Mouse (Mus musculus) myocyte (in vitro differentiated cells): ENCODE measurements at regions not wholly inside any gene's neighbourhood (a gene's known extent, or its start where the extent isn't known, plus 50 kb on each side); places are given as distances from the start of the nearest gene placed in this dataset.
A peak's percentile ranks its signal among the peaks of the same experiment; 100 is the strongest.

Source experiments
- H3K27me3 ChIP-seq: one replicate; pipeline ENCODE4 v1.6.1; 2011; ENCODE audit not compliant: control insufficient read depth, insufficient read depth, insufficient read length
- H3K36me3 ChIP-seq: one replicate; pipeline ENCODE4 v1.6.1; 2011; ENCODE audit not compliant: control insufficient read depth, insufficient read depth
- H3K4me2 ChIP-seq: one replicate; pipeline ENCODE4 v1.6.1; 2011; ENCODE audit warnings: low read depth, control low read depth
- H3K4me3 ChIP-seq: one replicate; pipeline ENCODE4 v1.5.1; 2011; ENCODE audit warnings: mild to moderate bottlenecking, control low read depth, moderate library complexity
- H3K79me2 ChIP-seq: one replicate; pipeline ENCODE4 v1.6.1; 2011; ENCODE audit not compliant: control insufficient read depth, insufficient read depth
- H3ac ChIP-seq: one replicate; pipeline ENCODE4 v1.6.1; 2011; ENCODE audit not compliant: control insufficient read depth, insufficient read length
- CEBPB ChIP-seq: IDR thresholded peaks from 2 replicates; pipeline ENCODE4 v1.6.1; 2011; ENCODE audit warnings: mild to moderate bottlenecking, moderate library complexity; ENCODE audit not compliant: poor library complexity, insufficient read depth, severe bottlenecking
- E2F4 ChIP-seq: IDR thresholded peaks from one replicate; pipeline ENCODE4 v1.6.1; 2011; ENCODE audit warnings: mild to moderate bottlenecking, control low read depth, moderate library complexity; ENCODE audit not compliant: insufficient read depth
- MAX ChIP-seq: IDR thresholded peaks from one replicate; pipeline ENCODE4 v1.6.1; 2011; ENCODE audit warnings: low read depth, mild to moderate bottlenecking, control low read depth
- MYOD1 ChIP-seq, 3 experiments: IDR thresholded peaks; one replicate each; pipeline ENCODE4 v1.6.1; 2011; ENCODE audit warnings: control low read depth in 2 of 3, low read depth in 2 of 3, mild to moderate bottlenecking in 2 of 3, moderate library complexity in 1 of 3; ENCODE audit not compliant: insufficient read length in 2 of 3, control insufficient read depth in 1 of 3
- MYOG ChIP-seq, 3 experiments: IDR thresholded peaks; one replicate each; pipeline ENCODE4 v1.6.1; 2011; ENCODE audit warnings: control low read depth in 2 of 3, low read depth in 2 of 3, mild to moderate bottlenecking in 2 of 3; ENCODE audit not compliant: insufficient read length in 2 of 3, control insufficient read depth in 1 of 3, insufficient read depth in 1 of 3
- POLR2A ChIP-seq: IDR thresholded peaks from one replicate; pipeline ENCODE4 v1.6.1; 2011; ENCODE audit warnings: low read depth, mild to moderate bottlenecking, control low read depth, moderate library complexity; ENCODE audit not compliant: insufficient read length
- POLR2AphosphoS2 ChIP-seq: IDR thresholded peaks from one replicate; pipeline ENCODE4 v1.6.1; 2011; ENCODE audit warnings: low read depth, control low read depth; ENCODE audit not compliant: insufficient read length
- REST ChIP-seq: IDR thresholded peaks from one replicate; pipeline ENCODE4 v1.6.1; 2011; ENCODE audit warnings: mild to moderate bottlenecking, control low read depth, moderate library complexity; ENCODE audit not compliant: insufficient read depth, insufficient read length
- SRF ChIP-seq: IDR thresholded peaks from one replicate; pipeline ENCODE4 v1.6.1; 2011; ENCODE audit warnings: low read depth; ENCODE audit not compliant: control insufficient read depth, insufficient read length
- TCF12 ChIP-seq: IDR thresholded peaks from one replicate; pipeline ENCODE4 v1.6.1; 2011; ENCODE audit warnings: mild to moderate bottlenecking, control low read depth; ENCODE audit not compliant: poor library complexity, insufficient read depth, severe bottlenecking
- TCF3 ChIP-seq: IDR thresholded peaks from one replicate; pipeline ENCODE4 v1.6.1; 2011; ENCODE audit warnings: low read depth, control low read depth; ENCODE audit not compliant: insufficient read length
- USF1 ChIP-seq: IDR thresholded peaks from one replicate; pipeline ENCODE4 v1.6.1; 2011; ENCODE audit warnings: low read depth, mild to moderate bottlenecking, control low read depth, moderate library complexity

DNA sequence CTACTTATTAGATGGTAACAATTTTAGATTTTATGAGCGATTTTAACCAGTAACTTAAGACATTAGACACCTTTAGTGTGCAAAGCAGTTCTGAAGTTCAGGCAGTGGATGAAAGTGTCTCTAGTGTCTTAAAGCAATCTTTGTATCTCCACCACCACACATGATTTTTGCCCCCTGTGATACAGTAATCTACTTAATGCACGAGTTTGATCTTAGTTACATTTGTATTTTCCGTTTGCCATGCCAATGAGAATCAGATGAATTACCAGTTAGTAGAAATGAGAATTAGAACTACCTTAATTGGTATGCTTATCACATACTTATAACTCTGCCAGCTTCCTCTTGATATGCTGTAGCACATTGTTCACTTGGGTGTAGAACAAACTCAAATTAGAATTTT, 99.9 kb downstream of the Gm11146 start:
- Histone ChIP-seq H3K79me2 (peaks cover 29% of the 10 kb centered on the region), H3K4me3 (peak overlapping the region; percentile 39), H3K4me2 (peak overlapping the region; percentile 77), H3K27me3 (no peaks in the 10 kb centered on the region), H3K36me3 (no peaks in the 10 kb centered on the region), H3ac (no peak overlapping the region)
- no peak for TF ChIP-seq REST
- TF ChIP-seq TCF3 = no peak
- no peak for TF ChIP-seq POLR2AphosphoS2
- TF ChIP-seq USF1 = no peak
- TF ChIP-seq MYOD1 (IDR thresholded peaks at IDR 0.05; ENCODE audit: control insufficient read depth in 1 of 3, insufficient read length in 2 of 3, low read depth in 2 of 3) = no peak
- no peak for TF ChIP-seq MAX
- TF ChIP-seq SRF = no peak
- TF ChIP-seq MYOG (IDR thresholded peaks at IDR 0.05; ENCODE audit: control insufficient read depth in 1 of 3, insufficient read depth in 1 of 3, insufficient read length in 2 of 3, low read depth in 2 of 3) = no peak
- TF ChIP-seq POLR2A = no peak
- TF ChIP-seq CEBPB = no peak
- no peak for TF ChIP-seq E2F4
- TF ChIP-seq TCF12 = no peak

GRCm38 (mm10) chr16:77500981-77501380, 100.9 kb downstream of the Gm11146 start:
- peak overlapping the region; percentile 39 for H3K4me3 ChIP-seq
- no peak overlapping the region for H3ac ChIP-seq
- H3K4me2 ChIP-seq = peak overlapping the region; percentile 77
- H3K27me3 ChIP-seq = no peaks in the 10 kb centered on the region
- no peaks in the 10 kb centered on the region for H3K36me3 ChIP-seq
- no peak for TF ChIP-seq MAX
- no peak for TF ChIP-seq E2F4
- TF ChIP-seq REST = no peak
- TF ChIP-seq TCF12 = no peak
- no peak for TF ChIP-seq POLR2AphosphoS2
- no peak for TF ChIP-seq MYOD1 (IDR thresholded peaks at IDR 0.05; ENCODE audit: control insufficient read depth in 1 of 3, insufficient read length in 2 of 3, low read depth in 2 of 3)
- TF ChIP-seq POLR2A = no peak
- no peak for TF ChIP-seq TCF3
- no peak for TF ChIP-seq SRF
- no peak for TF ChIP-seq MYOG (IDR thresholded peaks at IDR 0.05; ENCODE audit: control insufficient read depth in 1 of 3, insufficient read depth in 1 of 3, insufficient read length in 2 of 3, low read depth in 2 of 3)
- no peak for TF ChIP-seq USF1
- no peak for TF ChIP-seq CEBPB
- H3K79me2 ChIP-seq = peaks cover 27% of the 10 kb centered on the region

GRCm38 (mm10) chr16:77500413-77500812, 101.5 kb downstream of the Gm11146 start:
- Histone ChIP-seq H3K4me2 (peak overlapping the region; percentile 77), H3K36me3 (no peaks in the 10 kb centered on the region), H3K79me2 (peaks cover 21% of the 10 kb centered on the region), H3K4me3 (peak overlapping the region; percentile 39), H3ac (no peak overlapping the region), H3K27me3 (no peaks in the 10 kb centered on the region)
- no peak for TF ChIP-seq SRF
- no peak for TF ChIP-seq POLR2AphosphoS2
- TF ChIP-seq MAX = no peak
- TF ChIP-seq POLR2A = no peak
- no peak for TF ChIP-seq TCF12
- no peak for TF ChIP-seq USF1
- TF ChIP-seq CEBPB = no peak
- no peak for TF ChIP-seq MYOD1 (IDR thresholded peaks at IDR 0.05; ENCODE audit: control insufficient read depth in 1 of 3, insufficient read length in 2 of 3, low read depth in 2 of 3)
- no peak for TF ChIP-seq MYOG (IDR thresholded peaks at IDR 0.05; ENCODE audit: control insufficient read depth in 1 of 3, insufficient read depth in 1 of 3, insufficient read length in 2 of 3, low read depth in 2 of 3)
- no peak for TF ChIP-seq E2F4
- no peak for TF ChIP-seq TCF3
- no peak for TF ChIP-seq REST

DNA sequence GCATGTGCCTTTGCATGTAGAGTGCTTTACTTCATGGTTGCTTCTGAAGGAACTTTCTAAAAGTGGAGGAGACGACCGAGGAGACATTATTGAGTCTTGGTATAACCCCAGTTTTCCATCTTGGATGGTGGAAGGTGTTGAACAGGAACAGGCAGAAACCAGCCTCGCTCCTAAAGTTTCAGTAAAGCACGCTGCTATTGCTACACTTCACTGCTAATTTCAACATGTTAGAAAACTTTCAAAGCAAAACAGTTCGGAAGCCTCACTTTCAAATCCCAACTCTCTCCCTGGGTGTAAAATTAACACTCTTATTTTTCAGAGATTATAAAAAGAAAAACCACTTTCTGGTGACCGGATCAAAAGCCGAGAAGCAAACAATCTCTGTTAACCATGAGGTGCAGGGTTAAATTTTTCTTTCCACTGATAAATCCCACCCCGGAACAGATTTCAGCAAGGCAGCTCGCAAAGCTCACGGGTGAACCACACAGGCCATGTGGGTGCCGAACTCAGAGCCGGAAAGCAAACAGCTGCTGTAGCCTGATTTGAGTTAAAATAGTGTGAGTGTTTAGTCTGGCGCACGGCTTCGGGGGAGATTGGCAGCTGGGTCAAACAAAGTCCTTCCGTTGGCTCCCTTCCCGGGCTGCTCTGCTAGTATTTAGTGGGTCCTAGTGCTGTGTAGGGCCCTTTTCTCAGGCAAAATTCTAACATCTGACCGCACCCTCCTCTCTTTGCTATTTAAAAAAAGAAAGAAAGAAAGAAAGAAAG, 102.2 kb downstream of the Gm11146 start:
- H3K4me3 ChIP-seq = peak overlapping the region; percentile 39
- no peak overlapping the region for H3ac ChIP-seq
- no peaks in the 10 kb centered on the region for H3K27me3 ChIP-seq
- H3K4me2 ChIP-seq = peak overlapping the region; percentile 77
- H3K79me2 ChIP-seq = peaks cover 16% of the 10 kb centered on the region
- H3K36me3 ChIP-seq = no peaks in the 10 kb centered on the region
- TF ChIP-seq SRF (no peak), POLR2A (peak; percentile 34), POLR2AphosphoS2 (no peak), MYOG (IDR thresholded peaks at IDR 0.05; ENCODE audit: control insufficient read depth in 1 of 3, insufficient read depth in 1 of 3, insufficient read length in 2 of 3, low read depth in 2 of 3) (peak; percentile 58 to 86 (median 60)), REST (no peak), MYOD1 (IDR thresholded peaks at IDR 0.05; ENCODE audit: control insufficient read depth in 1 of 3, insufficient read length in 2 of 3, low read depth in 2 of 3) (peak; percentile 32 to 84 (median 65)), TCF12 (peak; percentile 38)
